Mouse (Mus musculus): ENCODE data around the gene Tbc1d10c.

Tbc1d10c gene

DNA sequence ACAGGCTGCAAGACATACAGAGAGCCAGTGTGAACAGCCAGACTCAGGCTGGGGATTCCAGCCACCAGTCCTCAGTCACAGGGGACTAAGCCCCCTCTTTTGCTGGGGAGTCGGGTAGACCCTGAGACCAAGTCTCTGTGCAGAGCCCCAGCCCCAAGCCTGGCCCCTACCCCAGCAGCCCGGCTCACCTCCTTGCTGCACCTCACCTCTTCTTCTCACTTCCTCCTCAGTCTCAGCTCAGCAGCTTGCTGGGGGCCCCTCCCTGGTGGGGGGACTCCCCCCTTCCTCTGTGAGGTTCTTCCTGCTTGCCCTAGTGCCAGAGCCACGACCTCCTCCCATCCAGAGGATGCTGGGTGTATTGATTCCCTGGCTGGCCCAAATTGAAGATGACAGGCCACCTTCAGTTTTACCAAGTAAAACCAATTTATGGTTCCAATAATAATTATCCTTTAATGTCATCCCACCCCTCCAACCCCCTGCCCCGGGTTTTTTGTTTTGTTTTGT, at the start of gene Tbc1d10c:
TSS of gene Tbc1d10c (minus strand) at position 454 of the 504 bp plus-strand sequence.
- in situ Hi-C loops (cut with MseI, MboI): no loop called here

DNA sequence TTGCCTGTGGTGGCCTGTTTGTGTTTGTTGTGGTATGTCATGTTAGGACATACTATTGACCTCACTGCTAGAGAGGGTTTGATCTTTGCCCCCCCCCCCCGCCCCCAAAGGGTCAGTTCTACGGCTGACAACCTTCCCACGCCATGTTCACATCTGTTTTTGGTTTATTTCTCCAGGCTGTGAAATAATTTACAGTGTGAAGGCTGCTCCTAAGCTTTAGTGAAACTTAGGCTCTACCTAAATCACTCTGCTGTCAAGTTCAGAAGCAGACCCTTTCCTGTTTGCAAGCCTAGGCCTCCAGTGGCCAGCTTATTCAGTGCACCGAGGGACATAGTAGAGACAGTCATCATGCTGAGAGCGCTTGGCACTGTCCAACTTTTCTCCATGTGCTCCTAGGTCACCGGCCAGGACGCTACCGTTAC, 49.2 kb upstream of the Tbc1d10c start:
- in situ Hi-C loops (cut with MseI, MboI): loop anchor here in 1 of 2 experiments (5.0 kb wide), 1 partner anchor 33 kb away; no protein-coding TSS in a partner anchor

DNA sequence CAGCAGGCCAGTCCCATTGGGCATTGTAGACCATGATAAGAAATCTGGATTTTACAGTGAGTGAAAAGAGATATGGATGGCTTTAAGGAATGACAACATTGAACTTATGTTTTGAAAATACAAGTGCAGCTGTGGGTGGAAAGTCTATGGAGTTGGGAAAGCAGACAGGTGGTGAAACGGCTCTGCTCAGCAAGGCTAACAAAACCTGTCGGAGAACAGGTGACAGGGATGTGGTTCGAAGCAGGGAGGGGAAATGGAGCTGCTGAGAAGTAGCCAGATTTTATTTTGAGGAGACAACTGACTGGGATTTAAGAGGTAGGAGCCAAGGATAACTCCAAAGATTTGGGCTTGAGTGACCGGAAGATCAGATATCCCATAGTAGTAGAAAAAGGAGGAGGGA, 43.5 kb upstream of the Tbc1d10c start:
- in situ Hi-C loops (cut with MseI, MboI): no loop called here

DNA sequence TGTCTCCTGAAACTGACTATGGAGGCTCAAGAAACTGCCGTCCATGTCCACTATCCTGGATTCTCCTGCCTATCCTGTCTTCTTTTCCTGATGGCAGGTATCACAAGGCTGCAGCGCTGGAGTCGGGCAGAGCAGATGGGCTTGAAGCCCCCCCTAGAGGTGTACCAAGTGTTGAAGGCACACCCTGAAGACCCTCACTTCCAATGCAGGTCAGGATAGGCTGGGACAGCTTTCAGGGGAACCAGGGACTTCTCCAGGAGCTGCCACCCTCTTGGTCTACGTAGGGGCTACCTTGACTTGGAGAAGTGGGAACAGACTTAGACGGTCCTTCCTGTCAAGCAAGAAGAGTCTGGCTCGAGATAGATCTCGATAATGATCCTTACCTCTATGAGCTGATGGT, 41.6 kb upstream of the Tbc1d10c start:
- in situ Hi-C loops (cut with MseI, MboI): no loop called here

DNA sequence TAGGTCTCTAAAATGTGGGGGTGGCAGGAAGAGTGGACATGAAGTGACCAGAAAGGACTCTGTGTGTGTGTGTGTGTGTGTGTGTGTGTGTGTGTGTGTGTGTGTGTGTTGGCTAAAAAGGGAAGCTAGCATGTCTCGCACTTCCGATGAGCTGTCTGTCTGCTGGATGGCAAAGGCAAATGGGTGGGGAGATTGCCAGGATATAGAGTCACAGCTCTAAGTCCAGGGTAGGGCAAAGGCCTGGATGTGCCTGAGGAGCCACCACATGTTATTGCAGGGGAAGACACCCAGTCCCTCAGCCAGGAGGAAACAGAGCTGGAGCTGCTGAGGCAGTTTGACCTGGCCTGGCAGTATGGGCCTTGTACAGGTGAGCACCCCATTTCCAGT, 41.1 kb upstream of the Tbc1d10c start:
- in situ Hi-C loops (cut with MseI, MboI): no loop called here

DNA sequence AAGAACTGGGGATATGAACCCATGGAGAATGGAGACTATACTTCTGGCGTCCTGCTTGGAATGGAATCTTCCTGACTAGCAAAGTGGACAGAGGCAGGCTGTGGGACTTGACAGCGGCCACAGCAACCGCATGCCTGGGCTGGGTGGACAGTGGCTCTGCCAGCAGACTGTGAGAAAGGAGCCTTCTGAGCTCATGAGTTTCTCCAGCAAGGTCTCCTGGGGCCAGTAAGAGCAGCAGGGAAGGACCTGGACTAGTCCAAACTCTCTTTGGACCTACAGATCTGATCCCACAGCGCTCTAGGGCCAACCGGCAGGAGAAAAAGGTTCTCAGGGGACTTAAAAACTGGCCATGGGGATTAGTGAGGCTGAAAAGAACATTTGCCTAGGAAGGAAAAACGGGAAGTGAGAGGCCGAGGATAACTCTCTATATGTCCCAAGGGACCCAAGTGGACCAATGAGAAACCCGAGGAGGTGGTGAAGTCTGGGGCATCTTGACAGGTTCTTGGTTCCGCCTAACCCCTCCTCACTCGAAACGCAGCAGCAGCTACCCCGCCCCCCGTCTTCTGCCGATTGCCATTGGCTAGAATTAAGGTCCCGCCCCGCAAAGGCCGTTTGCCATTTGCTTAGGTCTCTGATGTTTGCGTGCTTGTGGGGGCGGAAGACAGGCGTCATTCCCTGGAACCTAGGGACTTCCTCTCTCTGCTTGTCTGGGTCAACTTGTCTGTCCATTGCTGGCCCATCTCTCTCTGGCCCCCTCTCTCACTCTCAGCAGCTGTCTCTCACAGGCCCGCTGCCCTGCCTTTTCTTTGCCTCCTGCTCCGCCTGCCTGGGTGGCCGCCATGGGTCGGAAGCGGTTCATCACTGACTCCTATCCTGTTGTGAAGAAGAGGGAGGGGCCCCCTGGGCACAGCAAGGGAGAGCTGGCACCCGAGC, 40.4 kb upstream of the Tbc1d10c start, which contains the start of gene Pold4:
TSS of gene Pold4 (plus strand) at position 647 of the 933 bp plus-strand sequence.
- in situ Hi-C loops (cut with MseI, MboI): no loop called here

DNA sequence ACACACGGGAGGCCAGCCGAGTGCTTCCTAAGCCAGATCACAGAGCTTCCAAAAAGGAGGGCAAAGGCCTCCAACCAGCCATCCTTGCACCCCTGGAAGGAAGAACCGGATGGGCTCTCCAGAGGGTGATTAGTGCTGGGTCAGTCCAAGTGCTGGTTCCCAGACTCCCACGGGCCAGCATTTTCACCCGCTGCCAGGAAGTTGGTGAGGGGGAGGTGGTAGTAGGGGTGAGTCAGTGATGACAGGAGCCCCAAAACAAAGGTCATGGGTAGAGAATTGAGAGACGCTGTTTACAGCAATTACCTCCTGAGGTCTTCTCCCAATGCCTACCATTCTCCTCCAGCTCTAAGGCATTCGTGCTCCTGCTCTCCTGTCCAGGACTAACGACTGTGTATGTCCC, 39.3 kb upstream of the Tbc1d10c start:
- in situ Hi-C loops (cut with MseI, MboI): no loop called here

DNA sequence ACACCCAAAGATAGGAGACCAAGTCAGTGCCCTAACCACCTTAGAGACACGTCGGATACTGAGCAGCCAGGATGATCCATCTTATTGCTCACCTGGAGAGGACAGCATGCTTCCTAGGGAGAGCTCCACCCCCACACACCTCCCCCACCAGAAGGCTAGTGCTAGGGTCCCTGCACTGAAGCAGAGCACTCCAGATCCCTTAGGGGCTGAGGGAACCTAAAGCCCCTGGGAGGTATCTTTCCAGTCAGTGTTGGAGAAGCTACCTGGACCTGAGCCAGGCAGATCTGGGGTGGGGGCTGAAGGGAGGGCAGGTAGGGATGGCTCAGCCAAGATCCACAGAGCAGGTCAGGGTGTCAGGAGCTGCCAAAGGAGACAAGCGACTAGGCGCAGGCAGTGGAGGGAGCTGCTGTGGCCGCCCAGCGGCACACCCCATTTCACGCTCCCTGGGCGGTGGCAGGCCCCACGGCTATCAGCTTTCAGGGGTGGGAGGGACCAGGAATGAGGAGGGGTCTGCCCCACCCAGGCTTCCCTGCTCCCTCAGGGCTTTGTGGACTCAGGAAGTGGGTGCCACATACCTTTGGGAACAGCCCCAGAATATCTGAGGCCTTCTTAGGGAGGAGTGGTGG, 38.5 kb upstream of the Tbc1d10c start:
- in situ Hi-C loops (cut with MseI, MboI): no loop called here

DNA sequence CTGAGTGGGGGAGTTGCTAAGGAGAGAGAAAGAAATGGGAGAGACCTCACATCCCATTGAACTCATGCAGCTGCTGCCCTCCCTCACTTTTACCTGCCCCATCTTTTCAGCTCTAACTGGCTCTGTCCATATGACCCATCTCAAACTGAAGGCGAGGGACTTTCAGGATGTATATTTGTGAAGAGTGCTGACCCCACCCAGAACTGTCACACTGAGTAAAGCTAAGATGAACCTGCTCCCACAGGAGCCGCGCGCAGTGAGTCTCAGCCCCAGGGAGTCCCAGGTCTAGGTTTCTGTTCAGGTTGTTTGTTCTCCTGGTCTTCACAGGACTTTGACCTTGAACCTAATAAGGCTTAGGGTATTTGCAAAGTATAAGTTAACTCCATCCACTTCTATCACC, 37.8 kb upstream of the Tbc1d10c start:
- in situ Hi-C loops (cut with MseI, MboI): no loop called here

DNA sequence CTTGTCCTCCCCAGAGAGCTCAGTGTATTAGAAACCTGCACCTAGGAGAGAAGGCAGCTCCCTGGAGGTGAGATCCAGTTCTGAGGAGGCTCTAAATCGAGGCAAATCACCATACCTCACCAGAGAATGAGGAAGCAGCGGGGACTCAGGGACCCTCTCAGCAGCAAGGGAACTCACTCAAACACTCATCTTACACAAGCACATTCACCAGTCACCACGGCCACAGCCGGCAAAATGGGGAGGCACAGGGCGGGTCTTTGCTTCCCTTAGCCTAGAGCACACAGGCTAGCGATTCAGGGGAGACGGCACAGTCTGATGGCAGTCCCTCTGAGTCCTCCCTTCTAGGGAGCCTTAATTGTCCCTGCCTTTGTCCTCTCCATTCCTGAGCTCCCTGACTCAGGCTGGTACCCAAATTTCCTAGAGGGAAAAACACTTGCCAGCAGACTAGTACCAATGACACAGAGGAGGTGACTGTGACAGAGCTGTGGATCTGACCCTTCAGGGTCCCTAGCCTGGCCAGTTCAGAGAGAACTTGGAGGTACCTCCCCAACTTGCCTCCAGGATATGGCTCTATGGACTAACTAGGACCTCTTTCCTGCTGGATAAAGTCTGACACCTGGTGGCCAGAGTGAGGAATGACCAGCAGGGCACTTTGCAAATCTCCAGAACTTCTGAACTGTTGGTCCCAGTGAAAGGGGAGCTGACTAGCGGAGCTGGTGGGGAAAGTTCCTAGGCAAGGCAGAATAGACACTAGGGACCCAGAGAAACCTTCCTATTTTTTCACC, 37.0 kb upstream of the Tbc1d10c start:
- in situ Hi-C loops (cut with MseI, MboI): no loop called here

DNA sequence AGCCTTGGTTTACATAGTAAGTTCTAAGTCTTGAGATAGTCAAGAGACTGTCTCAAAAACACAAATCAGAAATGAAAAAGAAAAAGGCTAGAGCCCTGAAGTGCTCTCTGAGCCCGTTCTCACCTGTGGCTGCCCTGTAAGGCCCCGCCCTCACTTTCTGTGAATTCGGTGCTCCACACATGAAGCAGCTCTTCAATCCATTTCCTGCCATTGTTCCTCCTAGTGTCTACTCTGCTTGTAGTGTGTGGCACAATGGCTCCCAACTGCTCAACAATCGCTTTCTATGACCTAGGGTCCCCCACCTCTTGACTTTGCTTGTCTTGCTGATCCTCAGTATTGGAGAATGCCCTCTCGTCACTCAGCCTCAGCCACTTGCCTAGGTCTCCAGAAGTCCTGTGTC, 36.4 kb upstream of the Tbc1d10c start:
- in situ Hi-C loops (cut with MseI, MboI): no loop called here

DNA sequence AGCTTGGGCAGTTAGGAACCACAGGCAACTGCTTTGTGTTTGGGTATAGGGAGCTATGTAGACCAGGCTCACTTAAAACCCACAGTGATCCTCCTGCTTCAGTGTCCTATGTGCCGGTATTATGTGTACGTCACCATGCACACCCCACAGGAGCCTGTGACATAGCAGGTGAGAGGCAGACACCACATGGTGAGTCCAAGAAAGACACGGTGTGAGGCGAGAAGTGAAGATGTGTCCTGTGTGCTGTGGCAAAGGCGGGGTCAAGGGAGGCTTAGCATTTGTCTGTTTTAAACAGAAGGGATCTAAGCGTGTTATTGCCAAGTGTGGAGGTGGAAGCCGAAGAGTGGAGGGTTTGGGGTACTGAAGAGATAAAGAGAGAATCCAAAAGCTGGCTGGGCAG, 35.7 kb upstream of the Tbc1d10c start:
- in situ Hi-C loops (cut with MseI, MboI): no loop called here

DNA sequence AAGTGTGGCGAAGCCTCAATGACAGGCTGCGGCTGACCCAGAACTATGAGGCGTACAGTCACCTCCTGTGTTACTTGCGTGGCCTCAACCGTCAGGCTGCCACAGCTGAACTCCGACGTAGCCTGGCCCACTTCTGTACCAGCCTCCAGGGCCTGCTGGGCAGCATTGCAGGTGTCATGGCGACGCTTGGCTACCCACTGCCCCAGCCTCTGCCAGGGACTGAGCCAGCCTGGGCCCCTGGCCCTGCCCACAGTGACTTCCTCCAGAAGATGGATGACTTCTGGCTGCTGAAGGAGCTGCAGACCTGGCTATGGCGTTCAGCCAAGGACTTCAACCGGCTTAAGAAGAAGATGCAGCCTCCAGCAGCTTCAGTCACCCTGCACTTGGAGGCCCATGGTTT, 31.1 kb upstream of the Tbc1d10c start:
- in situ Hi-C loops (cut with MseI, MboI): no loop called here

DNA sequence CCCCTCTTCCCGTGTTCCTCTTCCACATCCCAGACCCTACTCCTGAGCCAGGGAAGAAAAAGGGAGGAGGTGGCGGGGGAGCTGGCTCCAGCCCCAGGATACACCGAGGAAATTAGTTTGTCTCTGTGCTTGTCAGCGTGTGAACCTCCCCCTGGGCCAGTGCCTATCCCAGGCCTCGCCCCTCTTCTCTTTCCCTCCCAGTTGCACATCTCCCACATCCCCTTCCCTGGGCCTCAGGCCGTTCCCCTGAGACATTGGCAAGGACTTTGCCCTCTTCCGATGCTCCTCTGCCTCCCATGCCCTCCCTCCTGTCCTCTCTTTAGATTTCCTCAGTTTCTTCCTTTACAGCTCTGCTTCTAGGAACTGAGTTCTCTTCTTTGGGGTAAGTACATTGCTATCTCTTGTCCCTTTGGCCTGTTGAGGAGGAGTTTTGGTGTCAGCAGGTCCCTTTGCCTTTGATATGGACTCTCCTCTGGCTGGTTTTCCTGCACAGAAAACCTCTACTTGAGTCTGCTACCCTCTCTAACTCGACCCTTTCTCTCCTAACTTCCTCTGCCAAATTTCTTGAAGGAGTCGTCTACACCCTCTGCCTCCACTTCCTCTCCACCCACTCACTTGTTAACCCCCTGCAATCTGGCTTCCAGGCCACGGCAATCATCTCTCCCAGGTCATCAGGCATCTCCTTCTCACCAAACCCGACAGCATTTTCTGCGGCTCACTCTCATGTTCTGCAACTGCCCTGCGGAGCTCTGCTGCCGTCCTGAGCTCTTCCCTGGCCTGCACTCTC, 30.1 kb upstream of the Tbc1d10c start:
- in situ Hi-C loops (cut with MseI, MboI): no loop called here

DNA sequence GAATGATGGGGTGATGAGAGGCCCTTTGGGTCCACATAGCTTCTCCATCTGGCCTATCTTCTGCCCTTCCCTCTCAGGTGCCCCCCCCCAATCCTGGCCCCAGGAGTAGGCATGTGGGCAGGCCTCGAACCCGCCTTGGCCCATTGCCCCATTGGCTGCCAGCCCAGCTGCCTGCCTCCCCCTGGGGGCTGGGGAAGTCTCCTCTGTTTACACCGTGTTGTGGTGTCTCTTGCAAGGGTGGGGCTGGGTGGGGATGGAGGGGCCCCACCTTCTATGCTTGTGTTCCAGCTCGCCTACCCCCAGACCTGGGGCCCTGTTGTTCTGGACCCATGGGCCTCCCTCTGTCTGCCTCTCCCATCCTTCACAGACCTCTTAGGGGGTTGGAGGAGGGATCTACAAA, 29.3 kb upstream of the Tbc1d10c start:
- in situ Hi-C loops (cut with MseI, MboI): no loop called here

DNA sequence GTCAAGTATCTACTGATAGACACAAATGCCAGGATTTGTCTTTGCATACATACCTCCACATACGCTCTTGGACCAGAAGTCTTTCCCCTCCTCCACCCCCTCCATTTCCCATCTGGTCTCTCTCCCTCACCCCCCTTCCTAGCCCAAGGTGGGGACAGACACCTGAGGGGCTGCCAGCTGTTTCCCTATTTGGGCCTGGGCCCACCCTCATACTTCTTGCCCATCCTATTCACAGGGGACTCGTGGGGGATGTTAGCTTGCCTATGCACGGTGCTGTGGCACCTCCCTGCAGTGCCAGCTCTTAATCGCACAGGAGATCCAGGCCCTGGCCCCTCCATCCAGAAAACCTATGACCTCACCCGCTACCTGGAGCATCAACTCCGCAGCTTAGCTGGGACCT, 28.9 kb upstream of the Tbc1d10c start:
- in situ Hi-C loops (cut with MseI, MboI): no loop called here

DNA sequence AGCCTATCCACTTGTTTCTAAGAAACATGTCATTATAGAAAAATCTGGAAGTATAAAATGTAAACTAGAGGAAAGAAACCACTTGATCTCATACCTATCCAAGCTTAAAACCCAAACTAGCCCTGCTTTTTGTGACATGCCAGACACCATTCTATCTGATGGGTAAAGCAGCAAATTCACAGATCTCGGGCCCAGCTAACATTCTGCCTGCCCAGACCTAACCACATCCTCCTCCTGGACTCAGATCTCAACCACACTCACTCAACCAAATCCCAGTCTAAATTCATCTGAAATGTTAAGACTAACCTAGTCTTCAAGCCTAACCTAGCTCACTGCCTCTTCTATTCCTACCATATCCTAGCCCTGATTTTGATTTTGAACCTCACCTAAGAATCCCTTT, 27.7 kb upstream of the Tbc1d10c start:
- in situ Hi-C loops (cut with MseI, MboI): no loop called here

DNA sequence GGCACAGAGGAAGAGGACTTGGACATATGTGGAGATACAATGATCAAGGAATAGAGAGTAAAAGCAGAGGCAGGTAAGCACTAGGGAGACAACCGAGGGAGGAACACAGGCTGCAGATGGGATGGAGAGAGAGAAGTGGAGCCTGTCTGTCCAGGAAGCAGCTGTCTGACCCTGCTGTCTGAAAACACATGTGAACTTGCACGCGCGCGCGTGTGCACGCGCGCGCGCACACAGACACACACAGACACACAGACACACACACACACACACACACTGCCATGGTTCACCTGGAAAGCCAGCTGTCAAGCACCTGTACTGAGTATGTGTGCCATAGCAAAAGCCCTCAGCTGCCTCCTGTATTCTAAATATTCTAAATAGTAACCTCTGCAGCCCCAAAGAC, 27.2 kb upstream of the Tbc1d10c start:
- in situ Hi-C loops (cut with MseI, MboI): no loop called here

DNA sequence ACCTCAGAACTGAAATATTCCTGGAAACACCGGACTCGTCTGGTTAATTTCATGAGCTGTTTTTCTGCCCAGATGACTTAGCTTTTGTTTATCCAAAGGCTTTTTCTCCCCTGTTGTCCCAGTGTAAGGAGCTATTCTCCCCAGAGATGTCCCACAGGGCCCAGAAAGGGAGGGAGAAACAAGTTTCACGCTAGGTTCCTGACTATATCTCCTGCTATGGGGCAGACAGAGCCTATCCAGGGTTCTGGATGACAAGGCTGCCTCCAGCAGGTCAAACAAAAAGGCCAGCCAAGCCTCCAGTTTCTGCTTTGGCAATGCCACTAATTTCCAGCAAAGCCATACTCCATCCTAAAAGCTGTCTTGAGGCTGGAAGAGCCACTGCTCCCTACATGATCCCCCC, 26.8 kb upstream of the Tbc1d10c start:
- in situ Hi-C loops (cut with MseI, MboI): no loop called here

DNA sequence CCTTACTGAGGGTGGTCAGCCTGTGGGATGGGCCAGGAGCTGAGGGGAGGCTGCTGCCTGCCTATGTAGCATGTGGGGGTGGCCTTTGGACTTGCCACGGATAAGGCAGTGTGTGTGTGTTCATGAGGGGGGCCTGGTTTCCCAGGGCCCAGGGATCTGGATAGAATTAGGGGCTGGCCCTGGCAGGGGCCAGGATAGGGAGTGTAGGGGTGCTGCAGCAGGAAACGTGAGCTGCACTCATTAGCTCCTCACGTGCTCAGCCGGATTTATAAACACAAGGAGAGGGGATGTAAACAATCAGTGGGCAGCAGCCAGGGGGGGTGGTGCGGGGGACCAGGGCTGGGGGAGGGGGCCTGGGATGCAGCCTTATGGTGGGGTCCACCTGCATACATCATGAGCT, 26.1 kb upstream of the Tbc1d10c start:
- in situ Hi-C loops (cut with MseI, MboI): no loop called here

DNA sequence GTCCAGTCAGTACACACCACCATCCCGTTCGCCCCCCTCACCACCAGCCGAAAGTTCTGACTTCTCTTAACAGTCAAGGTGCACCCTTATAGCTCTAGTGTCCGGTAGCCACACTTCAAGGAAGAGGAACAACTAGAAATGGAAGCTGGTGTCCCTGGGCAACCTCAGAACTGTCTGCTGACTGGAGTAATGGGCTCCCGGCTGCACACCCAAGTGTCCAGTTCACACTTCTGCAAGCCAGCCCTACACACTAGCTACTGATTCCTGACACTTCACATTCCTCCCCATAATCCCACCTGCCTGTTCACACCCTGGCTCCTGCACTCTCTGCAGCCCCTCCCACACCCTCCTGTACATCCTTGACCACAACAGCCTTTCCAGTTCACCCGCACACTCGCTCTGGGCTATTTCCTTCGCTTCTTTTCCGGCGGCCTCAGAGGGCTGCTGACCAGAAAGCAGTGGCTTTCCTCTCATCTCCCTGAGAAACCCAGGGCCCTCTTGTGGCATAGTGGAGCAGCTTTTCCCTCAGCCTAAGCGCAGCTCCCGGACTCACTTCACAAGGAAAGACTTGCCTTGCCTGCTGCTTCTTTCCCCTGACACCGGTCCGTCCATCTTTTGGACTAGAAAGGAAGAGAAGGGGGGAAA, 25.1 kb upstream of the Tbc1d10c start:
- in situ Hi-C loops (cut with MseI, MboI): no loop called here
